1 mouse cellular context compared by ENCODE assay signal in the genomic region with DNA sequence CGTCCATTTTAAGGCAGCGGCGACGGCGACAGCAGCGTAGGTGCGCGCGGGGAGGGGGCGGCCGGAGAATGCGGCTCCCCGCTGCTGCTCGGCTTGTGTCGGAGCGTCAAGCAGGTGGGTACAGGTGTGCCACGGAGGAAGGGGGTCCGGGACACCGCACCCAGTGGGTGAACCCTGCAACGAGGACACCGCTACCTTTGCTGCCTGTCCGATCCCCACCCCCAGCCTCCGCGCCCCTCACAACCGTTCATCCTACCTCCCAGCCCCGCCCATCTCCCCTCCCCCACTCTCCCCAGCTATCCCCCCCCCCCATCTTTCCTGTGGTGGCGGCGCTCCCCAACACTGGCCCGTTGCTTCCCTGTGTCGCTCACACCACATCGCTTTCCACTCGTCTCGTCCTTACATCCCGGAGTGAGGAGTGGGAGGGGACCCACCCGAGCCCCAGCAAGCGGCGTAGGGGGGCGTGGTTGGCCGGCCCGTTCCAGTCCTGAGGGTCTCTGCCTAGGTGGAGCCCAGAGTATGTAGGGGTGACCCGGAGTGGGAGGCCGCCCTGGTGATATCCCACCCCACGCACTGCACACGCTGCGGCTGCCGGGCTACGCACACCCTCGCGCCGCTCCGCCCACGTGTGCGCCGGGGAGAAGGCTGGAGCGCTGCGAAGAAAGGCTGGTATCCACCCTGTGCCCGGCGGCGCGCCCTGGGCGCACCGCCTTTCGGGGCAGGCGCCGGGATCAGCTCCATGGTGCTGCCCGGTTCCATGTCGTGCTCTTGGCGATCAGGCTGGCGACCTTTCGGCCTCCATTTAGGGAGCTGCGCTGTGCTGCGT.
TF ChIP-seq lines count a peak whose summit lies in the region.

No protein-coding gene starts in this region.

TF ChIP-seq in CH12.LX, 34 proteins besides CTCF, POLR2A, EP300 and RAD21 (continued from another document):
- TF ChIP-seq E2F4 (IDR thresholded peaks at IDR 0.05; ENCODE audit: insufficient replicate concordance, low read depth, low read length) (no peak), SMC3 (IDR thresholded peaks at IDR 0.05; ENCODE audit: low read depth, low read length) (no peak), HCFC1 (IDR thresholded peaks at IDR 0.05; ENCODE audit: low read depth, low read length) (no peak), ZMIZ1 (IDR thresholded peaks at IDR 0.05; ENCODE audit: low read depth, low read length) (no peak), GABPA (IDR thresholded peaks at IDR 0.05; ENCODE audit: insufficient replicate concordance, low read depth, low read length) (no peak), MXI1 (IDR thresholded peaks at IDR 0.05; ENCODE audit: low read depth, low read length) (no peak), JUN (IDR thresholded peaks at IDR 0.05; ENCODE audit: insufficient read depth, low read depth, low read length) (no peak)
TF ChIP-seq in CH12.LX: peak in this region for 0.
